Mouse (Mus musculus) lung, adult 2 months (tissue): ENCODE measurements at regions not wholly inside any gene's neighbourhood (a gene's known extent, or its start where the extent isn't known, plus 50 kb on each side); places are given as distances from the start of the nearest gene placed in this dataset.

Experiments
- CTCF ChIP-seq: fragments of 200-500 bp; IDR thresholded peaks from 2 replicates; pipeline ENCODE4 v1.5.1; 2011; ENCODE audit warnings: mild to moderate bottlenecking, low read length, control low read depth; ENCODE audit not compliant: insufficient read depth
- POLR2A ChIP-seq: fragments of 200-500 bp; IDR thresholded peaks from 2 replicates; pipeline ENCODE4 v1.6.1; 2011; ENCODE audit warnings: low read depth, mild to moderate bottlenecking, control low read depth, low read length, borderline replicate concordance; ENCODE audit errors: extremely low read depth

DNA sequence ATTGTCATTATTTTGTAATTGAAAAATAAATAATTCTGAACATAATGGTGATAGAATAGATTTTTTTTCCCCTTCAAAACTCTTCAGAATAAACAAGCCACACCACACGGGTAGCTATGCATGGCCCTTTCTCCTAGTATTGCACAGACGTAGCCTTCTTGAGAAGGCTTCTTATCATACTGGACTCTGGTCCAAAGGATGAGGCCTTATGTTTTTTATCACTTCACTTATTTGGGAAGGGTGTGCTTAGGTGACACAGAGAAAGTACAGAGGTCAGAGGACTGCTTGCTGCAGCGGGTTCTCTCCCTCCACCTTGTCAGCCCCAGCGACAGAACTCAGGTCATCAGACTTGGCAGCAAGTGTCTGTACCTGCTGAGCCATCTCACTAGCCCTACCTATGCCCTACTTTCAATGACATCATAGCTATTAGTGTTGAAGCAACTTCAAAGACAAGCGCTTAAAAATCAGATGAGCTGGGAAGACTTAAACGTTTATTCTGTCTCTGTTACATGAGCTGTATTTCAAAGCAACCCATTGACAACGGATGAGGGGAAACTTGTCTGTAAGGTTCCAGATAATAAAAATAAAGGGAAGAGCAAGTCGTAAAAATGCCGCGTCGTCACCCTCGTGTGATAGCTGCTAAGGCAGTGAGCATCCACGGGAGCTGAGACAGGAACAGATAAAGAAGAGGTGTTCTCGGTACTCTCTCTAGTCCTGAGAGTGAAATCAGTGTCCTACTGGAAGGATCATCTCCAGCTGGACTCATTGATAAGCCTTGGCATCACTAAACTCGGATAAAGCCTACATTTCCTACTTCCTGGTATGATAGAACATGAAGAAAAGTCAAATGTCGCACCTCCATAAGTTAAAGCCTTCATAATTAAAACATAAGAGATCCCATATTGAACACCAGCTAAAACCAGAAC is 226.2 kb downstream of the Sp3 start:
- no peak for TF ChIP-seq POLR2A
- TF ChIP-seq CTCF = no peak
